Mouse (Mus musculus): ENCODE data around the gene Acbd5.

DNA sequence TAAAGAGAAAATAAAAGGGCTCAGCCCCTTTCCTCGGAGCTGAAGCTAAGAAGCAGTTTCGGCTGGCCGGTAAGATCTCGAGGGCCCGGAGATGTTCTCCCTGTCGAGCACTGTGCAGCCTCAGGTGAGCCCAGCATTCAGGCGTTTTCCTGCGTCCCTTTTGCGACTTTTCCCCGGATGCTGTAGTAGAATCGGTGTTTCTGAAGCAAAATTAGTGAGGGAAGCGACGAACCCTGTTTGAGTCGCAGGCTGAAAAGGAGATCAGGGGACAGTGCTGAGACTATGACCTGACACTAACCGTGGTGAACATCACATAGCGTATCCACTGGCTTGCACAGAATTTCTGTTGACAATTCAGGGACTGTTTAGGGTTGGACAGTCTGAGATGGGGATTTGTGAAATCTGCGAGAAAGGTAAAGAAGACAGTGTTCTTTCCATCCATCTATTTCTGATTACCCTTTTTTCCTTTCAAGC is 88.7 kb downstream of the Acbd5 start:
- TF ChIP-seq POLR2A (IDR thresholded peaks at IDR 0.05; ENCODE audit: control insufficient read depth, low read depth, low read length) (no peak), CTCF (IDR thresholded peaks at IDR 0.05; ENCODE audit: control insufficient read depth, insufficient read depth, insufficient replicate concordance, low read depth, low read length) (no peak)

Data from testis, adult 2 months (tissue).